Mouse (Mus musculus) lung, postnatal 0 days (tissue): ENCODE results near the gene Slc25a47.

ENCODE experiments used
- CTCF ChIP-seq: IDR thresholded peaks from 2 replicates; pipeline ENCODE4 v1.5.1; 2016; ENCODE audit warnings: antibody characterized with exemption, mild to moderate bottlenecking
- EP300 ChIP-seq: IDR thresholded peaks from 2 replicates; pipeline ENCODE4 v1.6.1; 2016; ENCODE audit warnings: antibody characterized with exemption, mild to moderate bottlenecking, control low read depth

GRCm38 (mm10) chr12:108881192-108881591, 45.3 kb downstream of the Slc25a47 start:
- TF ChIP-seq CTCF: no peak
- no peak for TF ChIP-seq EP300
